Mouse (Mus musculus) C3H10T1/2 (cell line): ENCODE measurements around the gene Tnf. TPM values are rescaled to one million over a fixed set of nuclear protein-coding genes. Genes with fewer than 3 reads are reported as not detected.

Experiments
- polyA plus RNA-seq, 2 experiments: library from polyadenylated mRNA; unstranded; fragments of >200 nt; fragmentation: generic; extraction: Trizol; gene quantifications; one replicate each; pipeline ENCODE4 v1.2.1; 2012; ENCODE audit warnings: missing spikeins in 2 of 2

The Tnf gene
- not detected for polyA plus RNA-seq

GRCm38 (mm10) chr17:35201787-35202186 lies at the start of gene Tnf:
Gene Tnf, minus strand, starts transcription at chr17:35202007.

GRCm38 (mm10) chr17:35241305-35242014 lies 39.7 kb upstream of the Tnf start, which contains the start of gene Ddx39b:
Gene Ddx39b, plus strand, starts transcription at chr17:35241746.

GRCm38 (mm10) chr17:35235614-35236389 lies 34.0 kb upstream of the Tnf start, which contains the start of gene Nfkbil1:
Gene Nfkbil1, minus strand, starts transcription at chr17:35235792.

GRCm38 (mm10) chr17:35233114-35233980 lies 31.5 kb upstream of the Tnf start, which contains the start of gene Atp6v1g2:
Gene Atp6v1g2, plus strand, starts transcription at chr17:35233660.

GRCm38 (mm10) chr17:35220156-35220952 lies 18.5 kb upstream of the Tnf start, which contains the start of gene Gm16181:
Gene Gm16181, plus strand, starts transcription at chr17:35220834.

GRCm38 (mm10) chr17:35204494-35205379 lies 2.9 kb upstream of the Tnf start, which contains the start of gene Lta:
Gene Lta, minus strand, starts transcription at chr17:35205351.

GRCm38 (mm10) chr17:35193881-35194843 lies 7.6 kb downstream of the Tnf start, which contains the start of gene Ltb:
Gene Ltb, plus strand, starts transcription at chr17:35194439.

GRCm38 (mm10) chr17:35187959-35188610 lies 13.7 kb downstream of the Tnf start, which contains the start of gene Lst1:
Gene Lst1, minus strand, starts transcription at chr17:35188439.

GRCm38 (mm10) chr17:35175968-35176367 lies 25.8 kb downstream of the Tnf start, which contains the start of gene Aif1:
Gene Aif1, minus strand, starts transcription at chr17:35176068.

GRCm38 (mm10) chr17:35164568-35165450 lies 37.0 kb downstream of the Tnf start, which contains the start of gene Prrc2a:
Gene Prrc2a, minus strand, starts transcription at chr17:35164897.

Other genes starting within 250 kb of the Tnf start
- 10 to 100 TPM in 1 of 2 experiments, 1 to 10 TPM in 1; 5.1 to 34.0 TPM for gene Hspa1b, start 242.8 kb downstream of the Tnf start, polyA plus RNA-seq
- gene Gm20481, start 232.1 kb downstream of the Tnf start, polyA plus RNA-seq, result not detected
- gene Hspa1a, start 229.9 kb downstream of the Tnf start, polyA plus RNA-seq, result under 1 TPM; 0.08 to 0.32 TPM
- gene Hspa1l, start 229.3 kb downstream of the Tnf start, polyA plus RNA-seq, result 1 to 10 TPM in 1 of 2 experiments, under 1 TPM in 1; 0.16 to 1.9 TPM
- gene Lsm2, start 220.1 kb downstream of the Tnf start, polyA plus RNA-seq, result 100 to 1,000 TPM in 1 of 2 experiments, 10 to 100 TPM in 1; 85.9 to 302 TPM
- 100 to 1,000 TPM; 118 to 278 TPM for gene Vars, start 201.0 kb downstream of the Tnf start, polyA plus RNA-seq
- under 1 TPM; 0.02 to 0.09 TPM for gene Vwa7, start 185.4 kb downstream of the Tnf start, polyA plus RNA-seq
- gene Sapcd1, start 174.0 kb downstream of the Tnf start, polyA plus RNA-seq, result 1 to 10 TPM in 1 of 2 experiments, under 1 TPM in 1; 0.81 to 2.6 TPM
- gene Msh5, start 155.3 kb downstream of the Tnf start, polyA plus RNA-seq, result 1 to 10 TPM; 2.2 to 3.3 TPM
- 100 to 1,000 TPM; 603 to 758 TPM for gene Clic1, start 152.0 kb downstream of the Tnf start, polyA plus RNA-seq
- gene Ddah2, start 143.0 kb downstream of the Tnf start, polyA plus RNA-seq, result 100 to 1,000 TPM in 1 of 2 experiments, 10 to 100 TPM in 1; 66.2 to 309 TPM
- 1 to 10 TPM in 1 of 2 experiments, under 1 TPM in 1; 0.11 to 1.9 TPM for gene Ly6g6c, start 136.6 kb downstream of the Tnf start, polyA plus RNA-seq
- gene Mpig6b, start 135.8 kb downstream of the Tnf start, polyA plus RNA-seq, result under 1 TPM in 1 of 2 experiments, not detected in 1; 0.14 TPM
- not detected for gene Ly6g6e, start 125.1 kb downstream of the Tnf start, polyA plus RNA-seq
- gene Ly6g6d, start 123.9 kb downstream of the Tnf start, polyA plus RNA-seq, result not detected
- not detected for gene Ly6g6f, start 116.4 kb downstream of the Tnf start, polyA plus RNA-seq
- gene Abhd16a, start 112.7 kb downstream of the Tnf start, polyA plus RNA-seq, result 100 to 1,000 TPM in 1 of 2 experiments, 10 to 100 TPM in 1; 38.3 to 112 TPM
- not detected for gene Ly6g5c, start 93.7 kb downstream of the Tnf start, polyA plus RNA-seq
- gene Ly6g5b, start 86.6 kb downstream of the Tnf start, polyA plus RNA-seq, result under 1 TPM; 0.12 to 0.45 TPM
- 10 to 100 TPM; 21.2 to 31.6 TPM for gene Gpank1, start 80.6 kb downstream of the Tnf start, polyA plus RNA-seq
- 100 to 1,000 TPM; 326 to 608 TPM for gene Csnk2b, start 80.0 kb downstream of the Tnf start, polyA plus RNA-seq
- 10 to 100 TPM in 1 of 2 experiments, 1 to 10 TPM in 1; 6.0 to 17.0 TPM for gene D17H6S53E, start 75.6 kb downstream of the Tnf start, polyA plus RNA-seq
- gene Apom, start 70.0 kb downstream of the Tnf start, polyA plus RNA-seq, result under 1 TPM in 1 of 2 experiments, not detected in 1; 0.44 TPM
- gene Bag6, start 66.8 kb downstream of the Tnf start, polyA plus RNA-seq, result 100 to 1,000 TPM; 261 to 413 TPM
- gene Prrc2a, start 37.1 kb downstream of the Tnf start, polyA plus RNA-seq, result 100 to 1,000 TPM; 216 to 365 TPM
- gene Aif1, start 25.9 kb downstream of the Tnf start, polyA plus RNA-seq, result under 1 TPM in 1 of 2 experiments, not detected in 1; 0.47 TPM
- 10 to 100 TPM in 1 of 2 experiments, 1 to 10 TPM in 1; 1.9 to 10.8 TPM for gene Lst1, start 13.6 kb downstream of the Tnf start, polyA plus RNA-seq
- under 1 TPM; 0.05 to 0.06 TPM for gene Ltb, start 7.6 kb downstream of the Tnf start, polyA plus RNA-seq
- gene Lta, start 3.3 kb upstream of the Tnf start, polyA plus RNA-seq, result under 1 TPM; 0.12 to 0.13 TPM
- under 1 TPM in 1 of 2 experiments, not detected in 1; 0.20 TPM for gene Gm16181, start 18.8 kb upstream of the Tnf start, polyA plus RNA-seq
- 1 to 10 TPM; 1.8 to 4.6 TPM for gene Atp6v1g2, start 31.7 kb upstream of the Tnf start, polyA plus RNA-seq
- gene Nfkbil1, start 33.8 kb upstream of the Tnf start, polyA plus RNA-seq, result 10 to 100 TPM; 26.9 to 35.6 TPM
- 100 to 1,000 TPM; 295 to 318 TPM for gene Ddx39b, start 39.7 kb upstream of the Tnf start, polyA plus RNA-seq
- gene H2-D1, start 60.7 kb upstream of the Tnf start, polyA plus RNA-seq, result 10 to 100 TPM; 15.2 to 43.8 TPM
- gene H2-Q1, start 118.4 kb upstream of the Tnf start, polyA plus RNA-seq, result 1 to 10 TPM; 1.8 to 5.9 TPM
- gene H2-Q2, start 140.2 kb upstream of the Tnf start, polyA plus RNA-seq, result under 1 TPM in 1 of 2 experiments, not detected in 1; 0.05 TPM
- 10 to 100 TPM in 1 of 2 experiments, under 1 TPM in 1; 0.61 to 14.6 TPM for gene H2-Q4, start 177.6 kb upstream of the Tnf start, polyA plus RNA-seq
- under 1 TPM in 1 of 2 experiments, not detected in 1; 0.05 TPM for gene H2-Q6, start 222.8 kb upstream of the Tnf start, polyA plus RNA-seq
- under 1 TPM; 0.05 to 0.31 TPM for gene H2-Q7, start 237.1 kb upstream of the Tnf start, polyA plus RNA-seq